Mouse (Mus musculus) CH12.LX (cell line): Measurements from ENCODE around the gene Cdx4. TPM values are rescaled to one million over a fixed set of nuclear protein-coding genes. Genes with fewer than 3 reads are reported as not detected.

ENCODE experiments used
- DNase-seq: peaks from one replicate; pipeline ENCODE4 v3.0.0-alpha.2; 2013; ENCODE audit errors: extremely low read depth
- H3K27ac ChIP-seq: 2 replicates; pipeline ENCODE4 v1.5.1; 2012; ENCODE audit warnings: low read depth, mild to moderate bottlenecking, control low read depth, moderate library complexity; ENCODE audit not compliant: insufficient read depth
- H3K27me3 ChIP-seq: replicated peaks from 2 replicates; pipeline ENCODE3; 2012; ENCODE audit warnings: inconsistent platforms
- H3K36me3 ChIP-seq, 2 experiments: replicated peaks in 1 of 2; 2 replicates each; pipeline versions ENCODE3 to v1.6.1; 2012; ENCODE audit warnings: inconsistent platforms in 1 of 2, low read length in 1 of 2, mild to moderate bottlenecking in 1 of 2, mixed read lengths in 1 of 2, moderate library complexity in 1 of 2; ENCODE audit not compliant: control insufficient read depth in 1 of 2, insufficient read depth in 1 of 2
- H3K4me1 ChIP-seq, 2 experiments: 2 replicates each; pipeline ENCODE4 v1.6.1; 2012; ENCODE audit warnings: inconsistent platforms in 1 of 2, moderate library complexity in 1 of 2; ENCODE audit not compliant: insufficient read depth in 2 of 2, control insufficient read depth in 1 of 2
- H3K4me2 ChIP-seq: 2 replicates; pipeline ENCODE4 v1.6.1; 2012; ENCODE audit warnings: low read depth, mild to moderate bottlenecking, control low read depth; ENCODE audit not compliant: poor library complexity, insufficient read depth, severe bottlenecking
- H3K4me3 ChIP-seq, 3 experiments: fragments of 150-350 bp in 1 of 3; sonication (generic) in 1 of 3; replicated peaks in 1 of 3; 2 replicates each; pipeline versions ENCODE3 to v1.5.1; 2011 to 2012; ENCODE audit warnings: low read depth in 2 of 3, low read length in 2 of 3, mild to moderate bottlenecking in 2 of 3, moderate library complexity in 2 of 3, control low read depth in 1 of 3, improper control_type of control experiment in 1 of 3, inconsistent platforms in 1 of 3, mixed read lengths in 1 of 3; ENCODE audit not compliant: poor library complexity in 1 of 3
- H3K79me2 ChIP-seq: replicated peaks from 2 replicates; pipeline ENCODE4 v1.6.1; 2012; ENCODE audit warnings: mild to moderate bottlenecking, moderate library complexity; ENCODE audit not compliant: control insufficient read depth, poor library complexity, insufficient read depth, severe bottlenecking; ENCODE audit errors: extremely low read depth
- H3K9ac ChIP-seq: 2 replicates; pipeline ENCODE4 v1.6.1; 2012; ENCODE audit warnings: low read depth, mild to moderate bottlenecking, control low read depth, moderate library complexity; ENCODE audit not compliant: insufficient read depth
- H3K9me3 ChIP-seq: replicated peaks from 2 replicates; pipeline ENCODE3; 2012; ENCODE audit warnings: low read length, inconsistent platforms, mixed read lengths
- BHLHE40 ChIP-seq: IDR thresholded peaks from 2 replicates; pipeline ENCODE4 v1.6.1; 2011; ENCODE audit warnings: mild to moderate bottlenecking, low read depth, low read length, improper control_type of control experiment
- CHD1 ChIP-seq: IDR thresholded peaks from 2 replicates; pipeline ENCODE4 v1.6.1; 2012; ENCODE audit warnings: low read depth, low read length, improper control_type of control experiment, inconsistent platforms
- CHD2 ChIP-seq: IDR thresholded peaks from 2 replicates; pipeline ENCODE4 v1.6.1; 2011; ENCODE audit warnings: low read length, improper control_type of control experiment
- CTCF ChIP-seq, 2 experiments: IDR thresholded peaks in 1 of 2; conservative IDR thresholded peaks in 1 of 2; 2 replicates each; pipeline ENCODE4 v1.5.1; 2011 to 2012; ENCODE audit warnings: low read depth in 2 of 2, low read length in 2 of 2, improper control_type of control experiment in 1 of 2, inconsistent platforms in 1 of 2, mild to moderate bottlenecking in 1 of 2, moderate library complexity in 1 of 2
- E2F4 ChIP-seq: IDR thresholded peaks from 2 replicates; pipeline ENCODE4 v1.6.1; 2011; ENCODE audit warnings: low read depth, low read length, improper control_type of control experiment; ENCODE audit not compliant: insufficient replicate concordance
- ELF1 ChIP-seq: IDR thresholded peaks from 2 replicates; pipeline ENCODE4 v1.6.1; 2014; ENCODE audit warnings: low read depth, mild to moderate bottlenecking, inconsistent platforms, low read length, improper control_type of control experiment
- EP300 ChIP-seq: IDR thresholded peaks from 2 replicates; pipeline ENCODE4 v1.6.1; 2011; ENCODE audit warnings: low read length, improper control_type of control experiment
- ETS1 ChIP-seq: conservative IDR thresholded peaks from 2 replicates; pipeline ENCODE4 v1.6.1; 2012; ENCODE audit warnings: low read depth, mild to moderate bottlenecking, inconsistent platforms, low read length, improper control_type of control experiment, moderate library complexity
- GABPA ChIP-seq: IDR thresholded peaks from 2 replicates; pipeline ENCODE4 v1.6.1; 2012; ENCODE audit warnings: low read depth, low read length, improper control_type of control experiment, inconsistent platforms; ENCODE audit not compliant: insufficient replicate concordance
- HCFC1 ChIP-seq: IDR thresholded peaks from 2 replicates; pipeline ENCODE4 v1.6.1; 2012; ENCODE audit warnings: low read depth, mild to moderate bottlenecking, inconsistent platforms, low read length, improper control_type of control experiment
- IRF4 ChIP-seq: IDR thresholded peaks from 2 replicates; pipeline ENCODE4 v1.6.1; 2014; ENCODE audit warnings: low read depth, mild to moderate bottlenecking, inconsistent platforms, low read length, improper control_type of control experiment
- JUN ChIP-seq: IDR thresholded peaks from 2 replicates; pipeline ENCODE4 v1.6.1; 2011; ENCODE audit warnings: low read depth, mild to moderate bottlenecking, low read length, improper control_type of control experiment, moderate library complexity; ENCODE audit not compliant: insufficient read depth
- JUND ChIP-seq: conservative IDR thresholded peaks from 2 replicates; pipeline ENCODE4 v1.6.1; 2011; ENCODE audit warnings: low read depth, low read length, improper control_type of control experiment
- KAT2A ChIP-seq: IDR thresholded peaks from 2 replicates; pipeline ENCODE4 v1.6.1; 2012; ENCODE audit warnings: low read length, improper control_type of control experiment, inconsistent platforms; ENCODE audit not compliant: insufficient replicate concordance
- MAFK ChIP-seq: IDR thresholded peaks from 2 replicates; pipeline ENCODE4 v1.6.1; 2011; ENCODE audit warnings: low read length, improper control_type of control experiment; ENCODE audit not compliant: insufficient replicate concordance
- MAZ ChIP-seq: IDR thresholded peaks from 2 replicates; pipeline ENCODE4 v1.6.1; 2012; ENCODE audit warnings: low read depth, mild to moderate bottlenecking, inconsistent platforms, low read length, improper control_type of control experiment, moderate library complexity
- MEF2A ChIP-seq: IDR thresholded peaks from 2 replicates; pipeline ENCODE4 v1.6.1; 2014; ENCODE audit warnings: low read depth, mild to moderate bottlenecking, inconsistent platforms, low read length, improper control_type of control experiment, borderline replicate concordance
- MXI1 ChIP-seq: IDR thresholded peaks from 2 replicates; pipeline ENCODE4 v1.6.1; 2011; ENCODE audit warnings: mild to moderate bottlenecking, low read depth, low read length, improper control_type of control experiment
- MYC ChIP-seq: IDR thresholded peaks from 2 replicates; pipeline ENCODE4 v1.6.1; 2011; ENCODE audit warnings: low read depth, mild to moderate bottlenecking, improper control_type of control experiment, low read length
- NELFE ChIP-seq: IDR thresholded peaks from 2 replicates; pipeline ENCODE4 v1.6.1; 2011; ENCODE audit warnings: low read depth, low read length, improper control_type of control experiment
- NRF1 ChIP-seq: IDR thresholded peaks from 2 replicates; pipeline ENCODE4 v1.6.1; 2014; ENCODE audit warnings: low read depth, mild to moderate bottlenecking, inconsistent platforms, low read length, improper control_type of control experiment, moderate library complexity
- PAX5 ChIP-seq: IDR thresholded peaks from 2 replicates; pipeline ENCODE4 v1.6.1; 2012; ENCODE audit warnings: low read length, inconsistent platforms, mixed read lengths
- POLR2AphosphoS2 ChIP-seq: IDR thresholded peaks from 2 replicates; pipeline ENCODE4 v1.6.1; 2011; ENCODE audit warnings: low read depth, low read length, improper control_type of control experiment
- SIN3A ChIP-seq: IDR thresholded peaks from 2 replicates; pipeline ENCODE4 v1.6.1; 2012; ENCODE audit warnings: low read length, improper control_type of control experiment, inconsistent platforms
- TBP ChIP-seq: conservative IDR thresholded peaks from 2 replicates; pipeline ENCODE4 v1.6.1; 2011; ENCODE audit warnings: low read depth, low read length, improper control_type of control experiment
- TCF12 ChIP-seq: IDR thresholded peaks from 2 replicates; pipeline ENCODE4 v1.6.1; 2014; ENCODE audit warnings: low read depth, mild to moderate bottlenecking, inconsistent platforms, low read length, improper control_type of control experiment
- UBTF ChIP-seq: IDR thresholded peaks from 2 replicates; pipeline ENCODE4 v1.6.1; 2012; ENCODE audit warnings: low read depth, mild to moderate bottlenecking, inconsistent platforms, low read length, improper control_type of control experiment, moderate library complexity
- USF1 ChIP-seq: IDR thresholded peaks from 2 replicates; pipeline ENCODE4 v1.6.1; 2014; ENCODE audit warnings: low read depth, mild to moderate bottlenecking, inconsistent platforms, low read length, improper control_type of control experiment
- USF2 ChIP-seq: conservative IDR thresholded peaks from 2 replicates; pipeline ENCODE4 v1.6.1; 2011; ENCODE audit warnings: low read depth, low read length, improper control_type of control experiment
- ZC3H11A ChIP-seq: IDR thresholded peaks from 2 replicates; pipeline ENCODE4 v1.6.1; 2012; ENCODE audit warnings: low read depth, mild to moderate bottlenecking, inconsistent platforms, low read length, improper control_type of control experiment
- ZMIZ1 ChIP-seq: IDR thresholded peaks from 2 replicates; pipeline ENCODE4 v1.6.1; 2012; ENCODE audit warnings: low read depth, mild to moderate bottlenecking, inconsistent platforms, low read length, improper control_type of control experiment
- ZNF384 ChIP-seq: IDR thresholded peaks from 2 replicates; pipeline ENCODE4 v1.6.1; 2012; ENCODE audit warnings: low read depth, low read length, improper control_type of control experiment, inconsistent platforms
- dilution Hi-C: fragments of 300-500 bp; cut with MboI; formaldehyde crosslinking; loops from 2 replicates; pipeline ENCODE4 v1.14.3; 2020; ENCODE audit warnings: low sequenced_read_pairs; ENCODE audit not compliant: extremely low pct_unique_long_range_greater_than_20kb, extremely low pct_ligation_motif_present
- in situ Hi-C: fragments of 300-500 bp; cut with MboI; formaldehyde crosslinking; loops from 3 replicates; pipeline ENCODE4 v1.14.3; 2019; ENCODE audit warnings: low sequenced_read_pairs, low pct_ligation_motif_present, low pct_unique_long_range_greater_than_20kb, mixed read lengths
- polyA plus RNA-seq: library from polyadenylated mRNA; unstranded; fragments of >175 nt; gene quantifications from 2 replicates; pipeline ENCODE4 v1.2.1, GENCODE M21; 2012; ENCODE audit warnings: low read depth; ENCODE audit not compliant: insufficient read length
- total RNA-seq, 2 experiments: library from RNA; depleted of rRNA; stranded (reverse); fragments of 300-350 nt in 1 of 2; fragments of >200 nt in 1 of 2; gene quantifications; 2 replicates each; pipeline ENCODE4 v1.2.3; 2012 to 2014

Gene Cdx4
- total and polyA plus RNA-seq, 3 experiments = not detected

- dilution Hi-C loops (no loop called here), in situ Hi-C loops (no loop called here)
- H3K27ac ChIP-seq = no peak overlapping the region
- peak; percentile 47 for DNase-seq
- TF ChIP-seq USF2 = no peak
- no peak for TF ChIP-seq USF1
- TF ChIP-seq GABPA = no peak
- no peak for TF ChIP-seq ZC3H11A
- TF ChIP-seq E2F4 = no peak
- no peak for TF ChIP-seq JUND
- no peak for TF ChIP-seq MAZ
- no peak for TF ChIP-seq ELF1
- no peak for TF ChIP-seq BHLHE40
- TF ChIP-seq ETS1 = 0 out of 2 replicates have a peak, but pooled peaks have one; percentile 24
- no peak for TF ChIP-seq TBP
- TF ChIP-seq TCF12 = peak; percentile 48; the same call in 1 of the 2 replicates
- no peak for TF ChIP-seq CTCF (conservative IDR thresholded peaks at IDR 0.05 in 1 of 2, IDR thresholded peaks at IDR 0.05 in 1 of 2; ENCODE audit: low read depth in 2 of 2, low read length in 2 of 2)
- 0 out of 2 replicates have a peak, but pooled peaks have one; percentile 10 for TF ChIP-seq IRF4
- TF ChIP-seq CHD1 = no peak
- TF ChIP-seq ZNF384 = no peak
- no peak for TF ChIP-seq PAX5
- TF ChIP-seq UBTF = no peak
- TF ChIP-seq MAFK = no peak
- TF ChIP-seq CHD2 = no peak
- TF ChIP-seq JUN = no peak
- TF ChIP-seq HCFC1 = no peak
- TF ChIP-seq MEF2A = no peak
- peak; percentile 67 for TF ChIP-seq EP300
- no peak for TF ChIP-seq MXI1
- TF ChIP-seq MYC = no peak
- TF ChIP-seq SIN3A = no peak
- TF ChIP-seq NELFE = no peak
- TF ChIP-seq NRF1 = no peak
- TF ChIP-seq POLR2AphosphoS2 = no peak
- TF ChIP-seq KAT2A = no peak
- no peak for TF ChIP-seq ZMIZ1
- no peaks in the 10 kb centered on the region for H3K79me2 ChIP-seq
- no peak overlapping the region for H3K4me3 ChIP-seq
- no peak overlapping the region for H3K4me2 ChIP-seq
- no peak overlapping the region for H3K9ac ChIP-seq
- peaks cover 0 to 15% of the 10 kb centered on the region in 2 experiments; a peak in 2 of 4 replicates for H3K4me1 ChIP-seq
- H3K27me3 ChIP-seq = no peaks in the 10 kb centered on the region
- no peaks in the 10 kb centered on the region for H3K36me3 ChIP-seq
- H3K9me3 ChIP-seq = no peaks in the 10 kb centered on the region
Observed at GRCm38 (mm10) chrX:103288485-103289330, 32.5 kb upstream of the Cdx4 start.
